Mouse (Mus musculus) heart, adult 2 months (tissue): ENCODE measurements at regions not wholly inside any gene's neighbourhood (a gene's known extent, or its start where the extent isn't known, plus 50 kb on each side); places are given as distances from the start of the nearest gene placed in this dataset.

ENCODE experiments used
- CTCF ChIP-seq: fragments of 200-600 bp; IDR thresholded peaks from 2 replicates; pipeline ENCODE4 v1.8.1; 2022; ENCODE audit warnings: antibody characterized with exemption, mild to moderate bottlenecking, moderate library complexity
- EP300 ChIP-seq: fragments of 200-500 bp; IDR thresholded peaks from 2 replicates; pipeline ENCODE4 v1.6.1; 2011; ENCODE audit warnings: low read depth, low read length, control low read depth; ENCODE audit not compliant: insufficient read depth
- POLR2A ChIP-seq: fragments of 200-500 bp; IDR thresholded peaks from 2 replicates; pipeline ENCODE4 v1.6.1; 2011; ENCODE audit warnings: mild to moderate bottlenecking, low read depth, low read length, control low read depth; ENCODE audit not compliant: insufficient read depth

DNA sequence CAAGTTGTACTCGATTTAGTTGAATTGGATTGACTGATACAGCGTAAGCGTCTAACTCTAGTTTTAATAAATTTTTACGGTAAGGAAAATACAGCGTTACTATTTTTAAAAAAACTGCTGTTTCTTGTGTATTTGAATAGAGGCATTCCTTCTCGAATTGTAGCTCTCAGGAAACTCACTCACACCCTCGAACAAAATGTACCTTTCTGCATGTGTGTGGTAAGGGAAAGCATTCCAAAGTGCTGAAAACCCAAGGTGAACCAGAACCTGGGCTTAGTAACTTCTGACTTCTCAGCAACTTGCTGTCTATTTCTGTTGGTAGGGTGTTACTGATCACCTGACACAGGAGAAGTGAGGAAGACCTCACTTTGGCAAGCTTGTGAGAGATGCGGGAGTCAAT lies 247.0 kb downstream of the Nr2f2 start:
- no peak for TF ChIP-seq POLR2A
- no peak for TF ChIP-seq CTCF
- TF ChIP-seq EP300: no peak
